Mouse (Mus musculus): ENCODE measurements around the gene Slc38a3.

GRCm38 (mm10) chr9:107640257-107640772, 29.0 kb downstream of the Slc38a3 start:
- TF ChIP-seq CTCF (IDR thresholded peaks at IDR 0.05; ENCODE audit: control insufficient read depth, insufficient read depth, insufficient replicate concordance, low read depth, low read length) (no peak), POLR2A (IDR thresholded peaks at IDR 0.05; ENCODE audit: control insufficient read depth, low read depth, low read length) (no peak)

Data from testis, adult 2 months (tissue).